Mouse (Mus musculus): ENCODE data around the gene Ist1. TPM values are rescaled to one million over a fixed set of nuclear protein-coding genes. Genes with fewer than 3 reads are reported as not detected.

Gene Ist1
- polyA plus RNA-seq (2015; fragmentation: Nextera tagmentation; extraction: Ambion mirVana), result 187 and 199 TPM in 2 replicates

DNA sequence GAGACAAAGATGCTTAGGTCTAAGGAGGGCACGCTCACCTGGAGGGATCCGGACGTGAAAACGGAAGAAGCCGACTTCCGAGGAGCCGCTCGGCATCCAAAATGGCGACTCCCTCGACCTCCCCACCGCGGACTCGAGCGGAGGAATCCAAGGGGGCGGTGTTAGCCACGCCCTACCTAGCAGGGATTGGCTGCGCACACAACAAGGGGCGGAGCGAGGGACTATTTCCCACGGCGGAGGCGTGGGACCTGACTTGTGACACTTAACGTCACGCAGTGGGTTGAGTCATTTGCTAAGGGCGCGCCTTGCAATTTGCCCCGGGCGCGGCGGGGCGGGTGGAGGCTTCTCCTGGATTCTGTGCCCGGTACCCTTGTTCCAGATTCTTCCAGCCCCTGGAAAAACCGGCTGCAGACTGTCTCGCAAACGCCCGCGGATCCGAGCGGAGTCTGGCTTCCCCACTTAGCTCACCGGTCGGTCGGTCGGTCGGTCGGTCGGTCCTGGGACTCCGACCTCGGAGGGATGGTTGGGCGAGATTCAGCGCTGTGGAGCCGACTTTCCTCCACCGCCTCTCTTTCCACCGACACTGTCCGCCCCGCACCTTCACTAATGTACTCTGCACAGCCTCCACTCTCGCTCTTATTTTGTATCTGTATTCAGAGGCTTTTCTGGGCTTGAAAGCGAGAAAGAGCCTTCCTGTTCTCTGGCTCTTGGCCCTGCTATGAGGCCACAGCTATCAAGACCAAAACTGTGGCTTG, at the start of gene Ist1:
Gene Ist1 (minus strand): TSS at position 115 of the 755 bp plus-strand sequence.
- H3K27me3 ChIP-seq (replicated peaks; ENCODE audit: control insufficient read depth, insufficient read depth, low read length), result no peaks in the 10 kb centered on the region
- peaks cover 19% of the 10 kb centered on the region for H3K4me1 ChIP-seq (replicated peaks; ENCODE audit: control insufficient read depth, insufficient read depth, low read length)
- H3K27ac ChIP-seq (ENCODE audit: low read length), result peak within 1 kb of the TSS; percentile 81
- peak within 1 kb of the TSS; percentile 99 for H3K9ac ChIP-seq (replicated peaks; ENCODE audit: low read depth, low read length)
- H3K36me3 ChIP-seq (ENCODE audit: control insufficient read depth, insufficient read depth), result no peaks in the 10 kb centered on the region
- H3K4me3 ChIP-seq (replicated peaks; ENCODE audit: low read length), result peak within 1 kb of the TSS; percentile 100
- WGBS, result under 1% methylated on average over 57 of the region's 57 CpGs
- ATAC-seq, result peak; percentile 98
- H3K4me2 ChIP-seq (ENCODE audit: low read length), result peak within 1 kb of the TSS; percentile 75
- H3K9me3 ChIP-seq (ENCODE audit: control insufficient read depth, low read length), result no peaks in the 10 kb centered on the region

DNA sequence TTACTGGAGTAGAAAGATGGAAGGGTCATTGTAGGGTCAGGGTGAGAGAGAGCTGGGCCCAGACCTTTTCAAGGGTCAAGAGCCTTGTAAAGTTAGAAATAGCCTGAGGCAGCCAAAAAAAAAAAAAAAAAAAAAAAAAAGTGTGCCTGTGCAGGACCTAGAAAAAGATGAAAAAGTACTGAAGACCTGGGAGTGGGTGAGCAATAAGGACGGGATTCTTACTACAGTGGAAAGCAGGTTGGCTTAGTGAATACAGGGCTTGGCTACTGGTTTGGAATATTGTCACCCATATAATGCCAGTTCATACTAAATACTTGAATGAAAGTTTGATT, 45.0 kb upstream of the Ist1 start:
- Histone ChIP-seq H3K36me3 (ENCODE audit: control insufficient read depth, insufficient read depth) (peaks cover 5% of the 10 kb centered on the region; the same call in 1 of the 2 replicates), H3K4me3 (replicated peaks; ENCODE audit: low read length) (peak overlapping the region; percentile 99), H3K27me3 (replicated peaks; ENCODE audit: control insufficient read depth, insufficient read depth, low read length) (no peaks in the 10 kb centered on the region), H3K9me3 (ENCODE audit: control insufficient read depth, low read length) (no peaks in the 10 kb centered on the region), H3K27ac (ENCODE audit: low read length) (no peak overlapping the region), H3K4me2 (ENCODE audit: low read length) (peak overlapping the region; percentile 93), H3K4me1 (replicated peaks; ENCODE audit: control insufficient read depth, insufficient read depth, low read length) (peaks cover 12% of the 10 kb centered on the region), H3K9ac (replicated peaks; ENCODE audit: low read depth, low read length) (peak overlapping the region; percentile 99)
- ATAC-seq, result no peak
- 80% methylated on average over 1 of the region's 1 CpGs for WGBS

DNA sequence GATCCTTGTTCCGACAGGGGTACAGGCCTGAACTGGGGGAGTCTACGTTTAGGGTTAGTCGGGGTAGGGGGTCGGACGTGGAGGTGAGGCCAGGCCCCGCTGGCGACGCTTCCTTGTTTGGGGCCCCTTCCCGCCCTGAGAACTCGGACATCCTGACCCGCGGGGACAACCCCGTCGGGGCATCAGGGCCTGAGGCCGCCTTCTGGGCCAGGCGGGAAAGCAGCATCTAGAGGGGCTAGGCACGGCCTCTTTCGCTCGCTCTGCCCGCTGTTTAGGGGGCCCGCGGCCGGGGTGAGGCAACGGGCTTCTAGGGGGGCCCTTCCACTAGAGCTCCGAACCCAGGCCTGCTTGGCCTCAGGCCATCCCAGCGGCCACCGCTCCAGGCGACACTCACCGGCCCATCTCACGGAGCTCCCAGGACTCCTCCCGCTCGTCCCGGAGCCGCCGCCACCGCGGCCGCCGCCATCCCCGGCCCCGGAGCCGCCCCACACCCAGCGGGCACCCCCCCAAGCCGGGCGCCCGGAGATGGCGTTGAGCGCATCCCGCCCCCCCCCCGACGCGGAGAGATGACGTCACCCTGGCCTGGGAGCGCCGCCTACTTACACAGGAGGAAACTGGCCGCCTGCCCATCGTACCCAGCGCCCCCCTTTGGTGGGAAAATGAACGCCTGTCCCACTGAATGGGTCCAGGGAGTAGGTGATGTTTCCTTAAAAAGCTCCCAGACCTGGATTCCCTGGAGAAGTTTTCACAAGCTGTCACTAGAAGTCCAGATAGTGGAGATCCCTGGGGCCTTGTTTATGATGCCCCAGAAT, 44.4 kb upstream of the Ist1 start, which contains the start of gene Atxn1l:
Gene Atxn1l (minus strand): TSS at position 503 of the 812 bp plus-strand sequence.
- 0% methylated on average over 49 of the region's 59 CpGs for WGBS
- ATAC-seq, result peak; percentile 87
- Histone ChIP-seq H3K9me3 (ENCODE audit: control insufficient read depth, low read length) (no peaks in the 10 kb centered on the region), H3K36me3 (ENCODE audit: control insufficient read depth, insufficient read depth) (peaks cover 7% of the 10 kb centered on the region; the same call in 1 of the 2 replicates), H3K4me1 (replicated peaks; ENCODE audit: control insufficient read depth, insufficient read depth, low read length) (peaks cover 12% of the 10 kb centered on the region), H3K4me2 (ENCODE audit: low read length) (peak within 1 kb of the TSS; percentile 93), H3K4me3 (replicated peaks; ENCODE audit: low read length) (peak within 1 kb of the TSS; percentile 99), H3K9ac (replicated peaks; ENCODE audit: low read depth, low read length) (peak within 1 kb of the TSS; percentile 99), H3K27me3 (replicated peaks; ENCODE audit: control insufficient read depth, insufficient read depth, low read length) (no peaks in the 10 kb centered on the region), H3K27ac (ENCODE audit: low read length) (peak within 1 kb of the TSS; percentile 33; the same call in 1 of the 2 replicates)

DNA sequence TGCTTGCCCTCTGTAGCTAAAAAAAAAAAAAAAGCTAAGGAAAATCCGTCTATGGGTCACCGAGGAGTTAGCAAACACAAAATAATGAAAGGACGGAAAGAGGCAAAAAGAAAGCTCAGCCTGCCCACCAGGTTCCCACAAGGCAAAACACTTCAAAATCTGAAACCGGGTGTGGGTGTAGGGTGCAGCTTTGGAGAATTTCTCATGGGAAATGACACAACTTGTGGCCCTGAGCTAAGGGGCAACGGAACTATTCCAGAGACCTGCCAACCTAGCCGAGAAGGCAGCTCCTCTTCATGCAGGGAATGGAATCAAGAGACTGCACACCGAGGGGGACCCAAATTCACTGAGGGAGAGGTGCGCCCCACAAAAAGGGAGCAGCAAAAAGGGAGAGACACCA, 43.8 kb upstream of the Ist1 start:
- Histone ChIP-seq H3K36me3 (ENCODE audit: control insufficient read depth, insufficient read depth) (peaks cover 10% of the 10 kb centered on the region), H3K27me3 (replicated peaks; ENCODE audit: control insufficient read depth, insufficient read depth, low read length) (no peaks in the 10 kb centered on the region), H3K9me3 (ENCODE audit: control insufficient read depth, low read length) (no peaks in the 10 kb centered on the region), H3K4me1 (replicated peaks; ENCODE audit: control insufficient read depth, insufficient read depth, low read length) (peaks cover 12% of the 10 kb centered on the region), H3K4me2 (ENCODE audit: low read length) (peak overlapping the region; percentile 93), H3K27ac (ENCODE audit: low read length) (no peak overlapping the region), H3K9ac (replicated peaks; ENCODE audit: low read depth, low read length) (peak overlapping the region; percentile 99), H3K4me3 (replicated peaks; ENCODE audit: low read length) (peak overlapping the region; percentile 99)
- WGBS, result 4% methylated on average over 8 of the region's 8 CpGs
- no peak; the same call in 1 of the 2 replicates for ATAC-seq

DNA sequence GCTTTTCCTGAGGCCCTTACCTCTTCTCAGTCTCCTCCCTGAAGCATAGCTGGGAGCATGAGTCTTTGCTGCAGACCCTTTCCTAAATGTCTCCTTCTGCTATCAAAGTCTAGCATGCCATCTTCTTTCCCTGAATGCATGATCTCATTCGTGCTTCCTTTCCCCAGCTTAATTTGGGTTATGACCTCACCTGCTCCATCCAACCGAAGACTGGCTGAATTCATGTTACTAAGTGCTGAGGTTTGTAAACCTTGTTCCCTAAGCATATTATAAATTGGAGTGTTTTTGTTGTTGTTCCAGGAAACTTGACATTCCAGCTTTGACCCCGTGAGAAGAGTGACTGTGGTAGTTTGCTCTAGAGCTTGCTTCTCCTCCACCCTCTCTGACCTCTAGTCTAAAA, 41.0 kb upstream of the Ist1 start:
- H3K4me2 ChIP-seq (ENCODE audit: low read length), result no peak overlapping the region
- no peak overlapping the region for H3K9ac ChIP-seq (replicated peaks; ENCODE audit: low read depth, low read length)
- no peak for ATAC-seq
- no peak overlapping the region for H3K27ac ChIP-seq (ENCODE audit: low read length)
- no peaks in the 10 kb centered on the region for H3K9me3 ChIP-seq (ENCODE audit: control insufficient read depth, low read length)
- WGBS, result 91% methylated on average over 3 of the region's 3 CpGs
- peaks cover 19% of the 10 kb centered on the region for H3K36me3 ChIP-seq (ENCODE audit: control insufficient read depth, insufficient read depth)
- H3K4me1 ChIP-seq (replicated peaks; ENCODE audit: control insufficient read depth, insufficient read depth, low read length), result peaks cover 12% of the 10 kb centered on the region
- no peaks in the 10 kb centered on the region for H3K27me3 ChIP-seq (replicated peaks; ENCODE audit: control insufficient read depth, insufficient read depth, low read length)
- no peak overlapping the region for H3K4me3 ChIP-seq (replicated peaks; ENCODE audit: low read length)

DNA sequence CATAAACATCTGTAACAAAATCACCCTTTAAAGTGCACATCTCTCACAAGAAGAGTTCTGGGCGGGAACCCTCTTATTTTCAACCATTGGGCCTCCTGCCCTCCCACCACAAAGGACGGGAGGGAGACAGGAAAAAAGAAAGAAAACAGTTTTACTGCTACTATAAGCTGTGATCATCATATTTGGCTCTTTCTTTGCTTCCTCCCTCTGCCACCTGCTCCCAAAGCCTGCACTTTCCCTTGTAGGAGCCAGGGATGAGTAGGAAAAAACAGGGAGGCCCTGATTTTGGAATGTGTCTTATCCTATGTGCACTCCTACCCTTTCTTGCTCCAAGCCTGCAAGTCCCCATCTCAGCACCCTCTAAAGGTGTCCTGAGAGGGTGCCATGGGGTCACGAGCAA, 38.0 kb upstream of the Ist1 start:
- H3K4me1 ChIP-seq (replicated peaks; ENCODE audit: control insufficient read depth, insufficient read depth, low read length), result peaks cover 1% of the 10 kb centered on the region; the same call in 1 of the 2 replicates
- H3K27me3 ChIP-seq (replicated peaks; ENCODE audit: control insufficient read depth, insufficient read depth, low read length), result no peaks in the 10 kb centered on the region
- H3K9me3 ChIP-seq (ENCODE audit: control insufficient read depth, low read length), result no peaks in the 10 kb centered on the region
- no peak for ATAC-seq
- H3K4me2 ChIP-seq (ENCODE audit: low read length), result no peak overlapping the region
- H3K9ac ChIP-seq (replicated peaks; ENCODE audit: low read depth, low read length), result no peak overlapping the region
- peaks cover 32% of the 10 kb centered on the region for H3K36me3 ChIP-seq (ENCODE audit: control insufficient read depth, insufficient read depth)
- WGBS, result 79% methylated on average over 3 of the region's 3 CpGs
- no peak overlapping the region for H3K27ac ChIP-seq (ENCODE audit: low read length)
- H3K4me3 ChIP-seq (replicated peaks; ENCODE audit: low read length), result no peak overlapping the region

DNA sequence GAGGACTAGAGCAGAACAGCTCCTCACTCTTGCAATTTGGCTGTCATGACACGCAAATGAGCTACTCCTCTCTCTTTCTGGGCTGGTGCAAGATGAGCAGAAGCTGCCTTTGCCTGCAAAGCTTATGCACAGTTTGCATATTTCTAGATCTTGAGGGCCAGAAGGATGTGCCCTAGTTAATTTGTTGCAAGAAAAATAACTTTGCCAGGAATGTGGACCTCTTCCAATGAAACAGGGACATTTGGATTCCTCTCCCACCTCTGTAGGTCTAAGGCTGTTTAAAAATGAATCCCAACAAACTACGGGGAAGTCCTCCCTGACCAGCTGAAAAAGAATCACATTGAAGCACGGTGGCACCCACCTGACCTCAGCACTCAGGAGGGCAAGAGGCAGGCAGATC, 32.0 kb upstream of the Ist1 start:
- H3K9ac ChIP-seq (replicated peaks; ENCODE audit: low read depth, low read length), result no peak overlapping the region
- H3K9me3 ChIP-seq (ENCODE audit: control insufficient read depth, low read length), result no peaks in the 10 kb centered on the region
- H3K27ac ChIP-seq (ENCODE audit: low read length), result no peak overlapping the region

DNA sequence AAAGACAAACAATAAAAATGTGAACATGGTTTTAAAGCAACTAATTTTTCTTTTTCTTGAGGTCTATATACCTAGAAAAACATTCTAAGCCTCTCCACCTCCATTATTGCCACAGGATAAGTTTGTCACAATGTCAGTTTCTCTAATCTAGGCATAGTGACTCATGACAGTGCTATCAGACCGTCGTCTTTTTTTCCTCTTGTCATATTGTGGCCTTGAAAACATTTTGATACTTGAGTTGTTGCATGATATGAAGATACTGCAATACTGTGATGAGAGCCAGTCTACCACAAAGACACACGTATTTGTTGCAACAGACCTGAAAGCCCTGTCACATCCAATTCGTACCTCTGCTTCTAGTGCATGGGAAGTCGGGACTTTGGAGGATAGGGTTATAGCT, 21.9 kb upstream of the Ist1 start:
- H3K27ac ChIP-seq (ENCODE audit: low read length), result no peak overlapping the region
- H3K9me3 ChIP-seq (ENCODE audit: control insufficient read depth, low read length), result no peaks in the 10 kb centered on the region
- 96% methylated on average over 5 of the region's 5 CpGs for WGBS
- H3K4me3 ChIP-seq (replicated peaks; ENCODE audit: low read length), result no peak overlapping the region
- no peaks in the 10 kb centered on the region for H3K27me3 ChIP-seq (replicated peaks; ENCODE audit: control insufficient read depth, insufficient read depth, low read length)
- no peak for ATAC-seq
- no peak overlapping the region for H3K9ac ChIP-seq (replicated peaks; ENCODE audit: low read depth, low read length)
- H3K4me2 ChIP-seq (ENCODE audit: low read length), result no peak overlapping the region
- peaks cover 47% of the 10 kb centered on the region for H3K36me3 ChIP-seq (ENCODE audit: control insufficient read depth, insufficient read depth)
- H3K4me1 ChIP-seq (replicated peaks; ENCODE audit: control insufficient read depth, insufficient read depth, low read length), result no peaks in the 10 kb centered on the region

More for the DNA sequence above, 32.0 kb upstream of the Ist1 start:
- Histone ChIP-seq H3K4me3 (replicated peaks; ENCODE audit: low read length) (no peak overlapping the region), H3K4me1 (replicated peaks; ENCODE audit: control insufficient read depth, insufficient read depth, low read length) (no peaks in the 10 kb centered on the region), H3K27me3 (replicated peaks; ENCODE audit: control insufficient read depth, insufficient read depth, low read length) (no peaks in the 10 kb centered on the region), H3K36me3 (ENCODE audit: control insufficient read depth, insufficient read depth) (peaks cover 67% of the 10 kb centered on the region), H3K4me2 (ENCODE audit: low read length) (no peak overlapping the region)
- no peak for ATAC-seq
- WGBS, result 93% methylated on average over 3 of the region's 3 CpGs

DNA sequence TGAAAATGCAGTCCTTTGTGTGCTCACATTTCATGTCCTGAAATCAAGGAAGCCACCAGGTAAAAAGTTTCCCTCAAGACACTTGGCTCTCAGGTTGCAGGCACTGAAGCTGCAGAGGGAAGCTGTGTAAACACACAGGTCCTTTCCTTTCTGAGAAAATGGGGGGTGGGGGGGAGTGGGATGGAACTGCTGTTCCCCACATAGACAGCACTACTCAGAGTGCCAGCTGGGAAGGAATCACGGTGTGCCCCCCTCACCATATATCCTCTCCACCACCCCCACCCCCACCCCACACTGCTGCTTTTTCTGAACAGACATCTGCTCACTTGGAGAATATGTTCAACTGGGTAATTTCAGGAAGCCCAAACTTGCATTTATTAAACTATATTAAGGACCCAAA, 19.5 kb upstream of the Ist1 start:
- WGBS, result 50% methylated on average over 1 of the region's 1 CpGs
- H3K9ac ChIP-seq (replicated peaks; ENCODE audit: low read depth, low read length), result no peak overlapping the region

More for the DNA sequence above, 19.5 kb upstream of the Ist1 start:
- no peak for ATAC-seq
- Histone ChIP-seq H3K4me2 (ENCODE audit: low read length) (no peak overlapping the region), H3K36me3 (ENCODE audit: control insufficient read depth, insufficient read depth) (peaks cover 47% of the 10 kb centered on the region), H3K4me3 (replicated peaks; ENCODE audit: low read length) (no peak overlapping the region), H3K27ac (ENCODE audit: low read length) (no peak overlapping the region), H3K4me1 (replicated peaks; ENCODE audit: control insufficient read depth, insufficient read depth, low read length) (peaks cover 15% of the 10 kb centered on the region), H3K9me3 (ENCODE audit: control insufficient read depth, low read length) (no peaks in the 10 kb centered on the region), H3K27me3 (replicated peaks; ENCODE audit: control insufficient read depth, insufficient read depth, low read length) (no peaks in the 10 kb centered on the region)

Data from forebrain, embryonic 16.5 days (tissue).